Mouse (Mus musculus) lung, postnatal 25 days (tissue): ENCODE data around the gene Magix.
A peak's percentile ranks its signal among the peaks of the same experiment; 100 is the strongest.

Experiments used
- DNase-seq: peaks from one replicate; pipeline ENCODE4 v3.0.0; 2022; ENCODE audit warnings: low spot score

The Magix gene

DNA sequence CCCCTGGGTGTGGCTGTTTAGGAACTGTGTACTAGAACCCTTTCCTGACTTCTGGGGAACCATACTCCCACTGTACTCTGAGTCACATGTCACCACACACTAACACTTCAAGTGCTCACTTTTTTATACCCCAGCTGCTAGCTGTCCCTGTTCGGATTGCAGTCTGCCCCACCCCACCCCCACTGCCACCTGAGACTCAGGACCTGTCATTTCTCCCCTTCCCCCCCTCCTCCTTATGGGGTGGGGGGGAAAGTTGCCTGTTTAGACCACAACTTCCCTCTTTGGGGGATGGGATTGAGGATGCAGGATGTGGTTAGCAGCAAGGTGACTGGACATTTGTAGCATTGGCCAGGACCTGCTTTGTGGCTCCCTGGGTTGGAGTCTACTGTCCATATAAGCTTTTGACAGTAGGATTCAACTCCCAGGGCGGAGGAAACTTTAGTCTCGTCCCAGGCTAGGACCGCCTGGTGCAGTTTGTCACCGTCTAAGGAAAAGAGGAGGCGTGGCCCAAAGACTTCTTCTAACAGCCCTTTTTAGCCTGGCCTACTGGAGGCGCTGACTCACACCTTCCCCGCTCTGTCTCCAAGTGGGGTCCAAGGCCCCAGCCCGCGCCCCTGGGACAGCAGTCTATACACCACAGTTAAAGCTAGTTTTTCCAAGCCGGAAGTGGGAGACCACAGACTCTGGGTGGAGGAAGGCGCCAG lies 7.3 kb downstream of the Magix start:
- no peak for DNase-seq

DNA sequence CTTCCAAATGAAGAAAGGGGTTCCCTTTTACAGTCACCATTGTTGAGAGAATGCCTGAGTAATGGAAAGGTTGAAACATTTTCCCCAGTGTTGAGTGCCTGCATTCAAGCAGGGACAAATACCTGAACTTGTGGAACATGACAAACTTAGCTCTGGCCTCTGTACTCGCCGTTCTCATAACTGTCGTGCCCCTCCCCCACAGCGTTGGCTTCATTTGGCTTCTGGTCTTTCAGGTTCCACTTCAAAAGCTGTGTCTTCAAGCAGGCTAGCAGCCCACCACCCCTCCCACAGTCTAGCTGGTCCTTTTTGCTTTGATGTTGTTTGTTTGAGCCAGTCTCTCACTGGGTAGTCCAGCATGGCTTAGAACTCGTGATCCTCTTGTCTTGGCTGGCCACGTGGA lies 8.3 kb downstream of the Magix start:
- no peak for DNase-seq

DNA sequence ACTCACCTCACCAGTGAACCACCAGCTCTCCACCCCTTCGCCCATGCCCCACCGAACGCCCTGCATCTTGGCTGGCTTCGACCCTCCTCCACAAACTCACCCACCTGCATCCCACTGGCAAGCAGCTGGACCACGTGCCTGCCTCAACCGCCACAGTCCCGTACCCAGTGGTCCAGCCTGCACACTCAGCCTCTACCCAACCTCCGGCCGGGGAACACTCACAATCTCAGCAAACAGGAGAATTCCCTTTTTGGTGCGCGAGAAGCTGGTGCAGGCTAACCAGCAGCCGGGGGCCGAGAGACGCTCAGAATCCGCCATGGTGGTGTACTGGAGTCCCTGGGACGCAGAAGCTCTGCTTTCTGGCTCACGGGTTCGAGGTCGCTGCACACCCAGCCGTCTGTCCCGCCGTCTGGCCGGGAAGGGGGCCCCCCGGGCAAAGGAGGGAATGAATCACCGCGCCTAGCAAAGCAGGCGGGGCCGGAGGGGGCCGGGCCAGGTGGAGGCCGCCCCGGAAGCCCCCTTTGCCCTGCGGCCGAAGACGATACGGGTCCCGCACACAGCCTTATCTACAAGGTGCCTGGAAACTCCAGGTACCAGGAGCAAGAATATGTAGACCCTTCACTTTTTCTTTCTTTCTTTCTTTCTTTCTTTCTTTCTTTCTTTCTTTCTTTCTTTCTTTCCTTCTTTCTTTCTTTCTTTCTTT lies 10.0 kb downstream of the Magix start, which contains the start of gene Plp2:
Plp2 (minus strand) TSS at position 470 of the 703 bp plus-strand sequence.
- DNase-seq = no peak

DNA sequence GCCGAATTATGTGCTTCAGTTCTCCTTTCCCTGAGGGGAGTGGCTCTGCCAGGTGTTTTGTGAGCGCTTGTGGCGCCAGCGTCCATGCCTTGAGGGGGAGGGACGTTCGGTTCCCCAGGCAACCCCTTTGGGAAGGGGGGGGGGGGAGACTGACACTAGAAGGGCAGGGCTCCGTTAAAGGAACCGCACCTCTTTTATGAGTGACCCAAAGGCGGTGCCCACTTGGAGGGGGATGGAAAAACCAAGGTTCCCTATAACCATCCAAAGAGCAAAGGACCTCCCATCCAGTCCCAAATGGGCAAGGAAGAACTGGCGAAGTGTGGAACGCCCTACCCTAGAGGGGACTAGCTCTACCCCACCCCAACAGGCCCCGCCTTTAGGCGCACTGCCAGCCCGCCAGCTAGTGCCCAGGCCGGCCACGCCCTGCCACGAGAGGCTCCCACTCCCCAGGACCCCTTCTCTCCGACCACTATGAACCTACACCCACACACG lies 10.6 kb downstream of the Magix start:
- peak; percentile 77 for DNase-seq

DNA sequence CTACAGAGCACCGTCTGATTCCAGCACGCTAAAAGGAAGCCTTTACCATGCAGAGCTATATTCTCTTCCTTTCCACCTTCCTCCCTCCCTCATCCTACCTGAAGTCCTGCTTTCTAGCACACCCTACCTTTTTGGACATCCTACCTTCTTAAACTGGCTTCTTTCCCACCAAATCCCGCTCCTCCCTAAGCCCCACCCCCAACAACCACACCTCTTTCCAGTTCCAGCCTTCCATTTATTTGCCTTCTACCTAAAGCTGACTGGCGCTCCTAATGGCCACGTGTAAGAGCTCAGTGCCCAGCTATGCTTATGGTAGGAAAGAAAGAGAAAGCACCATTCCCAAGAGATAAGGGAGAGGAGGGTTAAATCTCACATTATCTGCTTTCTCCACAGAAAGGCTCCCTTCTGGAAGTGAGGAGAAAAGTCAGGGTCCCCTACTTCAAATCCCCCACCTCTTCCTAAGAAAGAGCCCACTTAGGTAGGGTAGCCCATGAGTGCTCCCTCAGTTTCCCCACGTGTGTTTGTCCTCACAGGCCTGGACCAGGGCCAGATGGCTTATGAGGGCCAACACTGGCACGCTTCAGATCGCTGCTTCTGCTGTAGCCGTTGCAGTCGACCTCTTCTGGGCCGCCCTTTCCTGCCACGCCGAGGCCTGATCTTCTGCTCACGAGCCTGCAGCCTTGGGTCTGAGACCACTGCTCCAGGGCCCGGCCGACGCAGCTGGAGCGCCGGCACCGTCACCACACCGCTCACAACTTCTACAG lies 15.1 kb downstream of the Magix start:
- DNase-seq = no peak

DNA sequence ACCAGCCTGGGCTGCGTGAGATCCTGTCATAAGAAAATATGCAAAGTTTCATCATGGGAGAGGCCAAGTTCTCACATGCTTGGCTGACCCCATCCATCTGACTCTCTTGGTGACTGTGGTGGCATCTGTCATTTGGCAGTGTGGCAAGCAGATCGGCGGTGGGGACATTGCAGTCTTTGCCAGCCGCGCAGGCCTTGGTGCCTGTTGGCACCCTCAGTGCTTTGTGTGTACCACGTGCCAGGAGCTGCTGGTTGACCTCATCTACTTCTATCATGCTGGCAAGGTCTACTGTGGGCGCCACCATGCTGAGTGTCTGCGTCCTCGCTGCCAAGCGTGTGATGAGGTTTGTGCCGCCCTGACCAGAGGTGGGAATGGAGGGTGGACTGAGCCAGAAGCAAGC lies 16.3 kb downstream of the Magix start:
- no peak for DNase-seq

DNA sequence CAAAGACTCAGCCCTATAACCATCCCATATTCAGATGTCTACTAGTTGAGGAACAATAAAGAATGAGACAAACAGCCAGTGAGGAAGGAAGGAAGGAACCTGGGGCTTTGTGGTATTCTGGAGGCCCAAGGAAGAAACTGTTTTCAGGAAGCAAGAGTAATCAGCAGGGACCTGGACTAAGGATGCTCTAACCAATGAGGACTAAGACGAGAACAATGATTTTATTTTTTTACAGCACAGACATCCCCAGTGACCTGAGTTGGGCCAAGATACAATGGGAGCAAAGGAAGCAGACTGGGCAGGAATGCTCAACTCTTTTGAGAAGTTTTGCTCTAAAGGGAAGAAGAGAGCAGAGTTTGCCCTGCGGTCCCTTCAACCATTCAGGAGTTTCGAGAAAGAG lies 18.1 kb downstream of the Magix start:
- DNase-seq = no peak

DNA sequence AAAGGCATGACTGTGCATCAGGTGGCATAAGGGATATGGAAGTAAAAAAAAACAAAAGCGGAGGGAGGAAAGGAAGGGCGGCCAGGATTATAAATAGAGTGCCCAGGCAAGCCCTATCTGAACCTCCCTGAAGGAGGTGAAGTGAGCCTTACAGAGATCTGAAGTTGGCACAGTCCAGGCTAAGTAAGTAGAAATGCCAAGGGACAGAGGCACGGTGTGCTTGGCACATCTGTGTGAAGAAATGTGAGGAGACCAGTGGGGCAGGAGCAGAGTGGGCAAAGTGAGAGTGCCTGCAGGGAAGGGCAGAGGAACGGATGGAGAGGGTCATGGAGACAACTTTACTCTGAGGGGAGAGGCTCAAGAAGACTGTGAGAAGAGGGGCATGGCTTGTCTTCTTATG lies 20.0 kb downstream of the Magix start:
- DNase-seq = no peak

DNA sequence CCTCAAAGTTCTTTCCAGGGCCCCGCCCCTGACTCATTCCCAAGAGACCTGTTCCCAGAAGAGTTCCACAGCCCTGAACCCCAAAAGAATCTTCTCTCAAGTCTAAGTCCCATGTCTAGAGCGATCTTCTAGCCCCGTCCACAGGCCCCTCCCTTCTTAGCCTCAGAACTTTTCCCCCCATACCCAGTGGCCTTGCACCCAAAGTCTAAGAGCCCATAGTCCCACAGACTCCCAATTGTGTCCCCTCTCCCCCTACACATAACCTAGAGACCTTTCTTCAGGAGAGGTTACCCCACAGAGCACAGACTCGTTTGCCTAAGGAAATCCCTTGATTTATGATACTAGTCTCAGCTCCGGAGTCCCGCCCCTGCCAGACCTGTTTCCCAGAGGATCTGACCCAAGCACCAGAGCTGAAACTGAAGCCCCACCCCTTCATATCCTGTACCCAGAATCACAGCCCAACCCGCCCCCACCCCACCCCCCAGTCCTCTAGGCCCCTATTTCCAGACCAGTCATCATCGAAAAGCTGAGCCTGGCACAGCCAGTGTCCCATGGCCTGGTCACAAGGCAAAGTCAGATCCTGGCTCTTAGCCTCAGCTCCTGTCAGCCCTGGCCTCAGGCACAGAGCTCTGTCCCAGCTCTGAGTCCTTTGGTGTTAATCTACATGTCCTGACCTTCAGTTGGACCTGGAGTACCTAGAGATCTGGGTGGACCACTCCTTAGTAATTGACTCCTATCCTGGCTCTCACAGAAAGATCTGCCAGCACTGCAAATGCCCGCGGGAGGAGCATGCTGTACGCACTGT lies 22.1 kb downstream of the Magix start:
- no peak for DNase-seq

DNA sequence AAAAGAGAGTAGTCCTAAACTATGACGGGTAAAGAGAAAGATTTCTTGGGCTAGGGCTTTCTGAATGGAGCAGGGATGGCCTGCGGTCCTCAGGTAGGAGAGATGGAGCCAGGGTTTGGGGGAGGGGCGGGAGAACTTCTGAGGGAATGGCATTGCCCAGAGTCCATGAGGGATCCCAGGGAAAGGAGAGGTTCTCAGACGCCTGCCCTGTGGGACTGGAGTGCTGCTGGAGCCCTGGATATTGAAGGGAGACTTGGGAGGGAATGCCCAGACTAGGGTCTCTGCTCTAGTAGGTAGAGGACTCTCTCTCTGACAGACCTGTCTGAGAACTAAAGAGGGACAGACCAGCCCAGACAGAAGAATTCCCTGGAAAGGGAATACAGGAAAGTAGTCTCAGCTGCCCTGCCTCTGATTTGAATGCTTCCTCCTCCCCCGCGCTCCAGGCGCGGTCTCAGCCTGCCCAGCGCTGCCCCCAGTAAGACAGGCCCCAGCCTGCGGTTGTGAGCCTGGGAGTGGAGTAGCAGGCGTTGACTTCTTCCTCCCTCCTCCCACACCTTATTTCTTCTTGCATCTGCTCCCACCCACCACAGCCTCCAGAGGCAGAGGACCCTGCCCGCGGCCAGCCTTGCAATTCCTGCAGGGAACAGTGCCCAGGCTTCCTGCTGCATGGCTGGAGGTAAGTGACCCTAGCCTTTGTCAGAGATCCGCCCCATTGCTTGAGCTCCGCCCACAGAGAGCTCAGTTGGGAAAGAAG lies 22.8 kb downstream of the Magix start:
- DNase-seq = no peak

DNA sequence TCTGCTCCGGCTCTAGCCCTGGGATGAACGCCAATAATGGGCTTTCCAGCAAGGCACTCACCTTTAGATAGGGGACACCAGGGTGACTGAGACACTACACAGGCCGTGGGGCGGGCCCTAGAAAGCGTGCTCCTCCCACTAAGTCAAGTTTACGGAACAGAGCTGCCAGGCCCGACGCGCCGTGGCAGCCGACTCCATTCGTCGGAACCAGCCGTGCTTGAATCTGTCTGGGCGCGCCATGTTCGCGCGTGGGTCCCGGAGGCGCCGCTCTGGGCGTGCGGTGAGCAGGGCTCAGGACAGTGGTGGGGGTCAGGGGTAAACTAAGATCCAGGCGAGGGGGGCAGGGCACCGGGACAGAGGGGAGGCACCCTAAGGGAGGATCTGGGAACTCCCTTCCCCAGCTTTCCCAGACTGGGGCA lies 23.8 kb downstream of the Magix start, which contains the start of gene Prickle3:
Prickle3 (plus strand) TSS at position 40 of the 419 bp plus-strand sequence.
- peak; percentile 63 for DNase-seq

DNA sequence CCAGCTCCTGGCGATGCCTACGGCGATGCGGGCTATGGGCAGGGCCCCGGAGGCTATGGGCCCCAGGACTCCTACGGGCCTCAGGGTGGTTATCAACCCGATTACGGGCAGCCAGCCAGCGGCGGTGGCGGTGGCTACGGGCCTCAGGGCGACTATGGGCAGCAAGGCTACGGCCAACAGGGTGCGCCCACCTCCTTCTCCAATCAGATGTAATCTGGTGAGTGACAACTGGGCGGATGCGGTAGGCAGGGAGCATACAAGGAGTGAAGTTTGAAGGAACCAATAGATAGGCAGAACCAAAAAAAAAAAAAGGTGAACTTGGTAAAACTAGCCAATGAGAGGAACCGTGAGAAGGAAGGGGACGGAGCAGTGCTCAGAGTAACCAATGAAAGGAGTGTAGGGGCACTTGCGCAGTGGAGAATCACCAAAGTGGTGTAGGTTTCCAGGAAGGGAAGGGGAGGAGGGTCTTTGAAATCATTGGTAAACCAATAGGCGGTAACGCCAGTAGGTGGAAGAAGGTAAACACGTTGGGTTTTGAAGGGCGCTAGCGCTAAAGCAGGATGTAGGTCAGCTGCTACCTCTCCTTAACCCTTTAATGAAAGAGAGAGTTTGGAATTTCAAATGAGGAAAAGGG lies 32.3 kb downstream of the Magix start:
- DNase-seq = peak; percentile 93

DNA sequence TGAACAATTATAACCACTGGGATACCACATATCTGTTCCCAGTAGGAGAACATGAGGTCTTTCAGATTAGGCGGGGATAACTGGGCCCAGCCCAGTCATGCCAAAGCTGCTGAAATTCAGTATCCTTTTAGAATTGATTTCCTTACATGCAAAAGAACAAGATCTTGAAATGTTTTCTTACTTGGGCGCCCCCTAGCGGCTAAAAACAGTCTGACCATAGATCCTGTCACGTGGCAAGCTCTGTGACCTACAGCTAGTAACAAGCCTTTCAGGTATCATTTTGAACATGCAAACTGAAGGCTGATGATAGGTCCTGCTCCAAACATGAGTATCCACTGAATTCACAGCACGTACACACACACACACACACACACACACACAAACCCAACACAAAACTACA lies 35.7 kb downstream of the Magix start:
- peak; percentile 82 for DNase-seq

DNA sequence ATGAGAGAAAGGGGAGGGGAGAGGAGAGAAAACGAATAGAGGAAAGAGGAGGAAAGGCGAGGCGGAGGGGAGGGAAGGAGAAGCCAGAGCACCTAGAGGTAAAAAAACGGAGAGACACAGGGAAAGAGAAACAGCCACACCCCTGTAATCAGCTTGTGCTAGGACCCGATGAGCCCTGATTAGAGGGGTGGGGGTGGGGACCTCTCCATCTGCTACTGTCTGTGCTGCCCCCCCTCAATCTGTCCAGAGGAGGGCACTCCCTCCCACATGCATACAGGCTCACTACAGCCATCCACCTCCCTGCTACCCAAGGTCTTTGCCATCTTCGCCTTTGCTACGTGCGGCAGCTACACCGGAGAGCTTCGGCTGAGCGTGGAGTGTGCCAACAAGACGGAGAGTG lies 40.3 kb downstream of the Magix start:
- no peak for DNase-seq

DNA sequence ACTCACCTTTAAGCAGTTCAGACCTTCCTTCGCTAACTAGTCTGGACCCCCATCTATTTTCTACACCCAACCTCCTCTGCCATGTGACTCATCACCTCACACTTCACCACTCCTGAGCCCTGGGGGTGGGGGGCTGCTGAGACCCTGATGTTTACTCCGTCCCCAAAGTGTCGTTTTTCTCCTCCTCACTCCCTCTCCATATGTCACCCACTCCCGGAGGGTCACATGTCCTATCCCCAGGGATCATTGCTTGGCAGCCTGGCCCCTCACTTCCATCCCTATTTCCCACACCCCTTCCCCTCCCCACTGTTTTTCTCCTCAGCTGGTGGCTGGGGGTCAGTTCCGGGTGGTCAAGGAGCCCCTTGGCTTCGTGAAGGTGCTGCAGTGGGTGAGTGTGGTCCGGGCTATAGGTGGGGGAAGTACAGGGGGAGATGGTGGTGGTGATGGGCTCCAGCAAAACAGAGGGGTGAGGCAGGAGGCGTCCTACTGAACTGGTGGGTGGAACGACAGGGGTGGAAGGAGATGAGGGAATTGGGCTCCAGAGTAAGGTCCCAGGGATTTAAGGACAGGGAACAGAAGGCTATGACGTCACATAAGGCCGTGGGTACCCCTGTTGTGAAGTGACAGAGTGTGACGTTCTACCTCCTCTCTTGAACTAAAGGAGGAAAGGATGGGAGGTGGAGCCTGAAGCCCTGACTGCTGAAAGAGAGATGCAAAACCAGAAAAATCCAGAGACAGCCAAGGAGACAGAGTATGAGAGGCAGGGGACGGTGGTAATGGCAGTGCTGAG lies 41.3 kb downstream of the Magix start:
- no peak for DNase-seq

DNA sequence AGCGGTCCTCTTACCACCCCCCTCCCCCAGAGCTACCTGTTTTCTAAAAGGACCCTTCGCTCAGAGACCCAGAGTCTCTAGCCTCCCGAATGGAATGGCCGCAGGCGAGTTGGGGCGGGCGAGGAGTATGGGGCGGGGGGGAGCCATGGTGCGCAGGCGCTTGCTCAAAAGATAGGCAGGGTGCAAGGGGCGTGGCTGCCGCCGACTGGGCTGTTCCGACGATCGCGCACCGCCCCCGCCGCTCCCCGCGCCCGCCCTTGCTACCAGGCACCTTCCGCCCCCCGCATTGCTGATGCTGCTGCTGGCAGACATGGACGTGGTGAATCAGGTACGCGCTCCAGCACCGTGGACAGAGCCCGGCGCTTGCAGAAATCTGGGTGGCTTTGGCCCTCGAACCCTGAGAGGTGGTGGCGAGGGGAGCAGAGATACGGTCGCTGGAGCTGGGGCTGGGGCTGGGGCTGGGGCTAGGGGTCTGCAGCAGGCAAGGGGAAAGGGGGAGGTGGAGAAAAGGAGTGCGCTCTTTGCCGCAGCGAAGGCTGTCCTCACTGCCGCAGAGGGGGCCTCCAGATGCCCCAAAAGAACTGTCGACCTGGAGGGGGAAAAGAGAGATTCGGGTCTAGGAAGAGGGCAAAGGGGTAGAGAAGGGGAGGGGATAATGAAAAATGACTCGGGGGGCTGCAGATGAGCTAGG lies 42.5 kb downstream of the Magix start, which contains the start of gene Syp:
Syp (plus strand) TSS at position 71 of the 691 bp plus-strand sequence.
- peak; percentile 55 for DNase-seq

DNA sequence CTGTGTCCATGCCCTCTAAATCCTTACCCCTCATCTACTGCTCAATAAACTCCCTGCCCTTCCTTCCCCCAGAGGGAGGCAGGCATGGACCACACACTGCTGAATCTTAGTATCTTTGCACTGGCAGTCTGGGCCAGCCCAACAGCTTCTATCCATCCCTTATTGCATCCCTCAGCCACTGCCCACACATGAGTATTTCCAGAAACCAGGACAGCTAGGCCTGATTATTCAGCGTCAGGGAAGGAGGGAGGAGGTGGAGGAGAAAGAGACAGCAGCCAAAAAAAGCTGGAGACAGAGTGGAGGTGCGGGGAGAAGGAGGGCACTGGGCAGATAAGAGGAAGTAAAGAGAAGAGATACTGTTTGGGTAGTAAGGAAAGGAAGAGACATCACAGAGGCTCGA lies 46.0 kb downstream of the Magix start:
- DNase-seq = no peak

DNA sequence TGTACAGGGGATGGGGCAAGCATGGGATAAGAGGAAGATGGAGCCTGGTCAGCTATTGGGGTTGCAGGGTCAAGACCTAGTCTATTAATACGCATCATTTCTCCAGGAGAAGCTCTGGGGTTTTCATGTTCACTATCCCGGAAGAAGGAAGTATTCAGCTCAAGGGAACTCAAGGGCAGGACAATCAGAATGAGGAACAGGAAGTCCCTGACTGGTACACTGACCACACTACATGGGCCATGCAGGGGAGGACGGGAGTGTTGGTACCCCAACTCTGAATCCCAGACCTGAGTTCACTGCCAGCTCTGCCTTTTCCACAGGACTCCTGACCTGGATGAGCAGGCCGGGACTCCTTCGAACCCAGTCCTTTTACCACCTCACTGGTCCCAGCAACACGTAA lies 48.5 kb downstream of the Magix start:
- no peak for DNase-seq
